Mouse (Mus musculus): ENCODE results near the gene Gm37240.

Gm37240 gene

DNA sequence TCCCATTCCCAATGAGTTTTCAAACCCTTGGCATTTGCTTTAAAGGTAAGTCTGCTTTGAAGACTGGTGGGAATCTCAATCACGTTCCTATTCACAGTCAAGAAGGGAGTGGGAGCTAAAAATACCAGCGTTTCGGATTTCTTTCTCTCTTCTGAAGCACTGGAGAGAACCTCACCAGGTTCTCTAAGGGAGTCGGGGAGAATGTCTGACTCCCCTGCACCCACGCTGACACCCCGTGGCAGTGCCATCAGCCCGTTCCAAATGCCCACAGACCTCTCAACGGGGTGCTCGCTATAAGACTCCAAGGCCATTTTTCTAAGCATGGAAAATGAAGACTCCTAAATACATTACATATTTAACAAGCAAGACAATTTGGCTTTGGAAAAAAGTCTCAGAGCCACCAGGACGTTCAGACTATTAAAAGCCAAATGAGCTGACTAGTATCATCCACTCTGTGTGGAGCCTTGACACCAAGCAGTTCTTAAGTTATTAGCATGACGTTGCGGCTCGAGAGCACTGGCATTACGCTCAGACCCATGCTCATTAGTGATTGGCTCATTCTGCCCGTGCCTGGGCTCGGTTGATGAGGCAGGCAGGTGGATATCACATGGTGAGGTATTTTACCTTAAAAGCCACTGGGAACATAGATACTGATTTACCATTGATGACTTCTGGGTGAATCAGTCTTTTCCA, 508.5 kb downstream of the Gm37240 start:
- DNase-seq, result no peak

DNA sequence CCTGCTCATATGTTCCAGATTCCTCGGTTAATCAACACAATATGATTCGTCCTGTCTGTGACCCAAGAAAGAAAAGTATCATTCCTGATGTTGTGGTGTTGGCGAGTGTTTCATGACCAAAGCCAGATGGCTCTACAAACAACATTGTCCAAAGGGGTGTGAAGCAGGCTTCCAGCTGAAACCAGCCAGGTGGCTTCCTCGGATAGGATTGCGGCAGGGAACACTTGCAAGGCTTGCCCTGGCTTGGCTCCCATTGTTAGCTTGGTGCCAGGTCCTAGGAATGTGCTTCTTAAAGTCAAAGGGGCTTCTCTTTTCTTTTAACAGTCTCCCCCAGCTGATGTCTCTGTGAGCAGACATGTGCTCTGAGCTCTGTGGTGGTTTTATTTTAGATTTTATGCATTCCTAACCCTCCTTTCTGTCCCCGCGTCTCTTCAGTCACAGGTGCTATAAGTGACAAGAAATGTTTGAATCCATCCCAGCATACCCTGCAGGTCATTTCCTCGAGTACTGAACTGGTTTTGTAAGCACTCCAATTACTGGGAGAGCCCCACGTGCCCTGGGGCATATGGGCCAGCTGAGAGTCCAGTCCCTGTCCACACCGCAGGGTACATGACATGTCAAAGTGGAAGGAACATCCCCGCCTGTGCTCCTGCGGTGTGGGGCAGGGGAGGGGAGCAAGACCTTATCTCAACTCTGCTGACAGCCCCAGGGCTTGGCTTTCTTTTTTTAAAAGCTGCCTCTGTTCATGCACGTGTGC, 509.2 kb downstream of the Gm37240 start:
- DNase-seq, result peak; percentile 20 to 44

GRCm38 (mm10) chr3:85377505-85377904, 509.8 kb downstream of the Gm37240 start:
- no peak for DNase-seq

GRCm38 (mm10) chr3:85376541-85376940, 510.8 kb downstream of the Gm37240 start:
- DNase-seq, result no peak

DNA sequence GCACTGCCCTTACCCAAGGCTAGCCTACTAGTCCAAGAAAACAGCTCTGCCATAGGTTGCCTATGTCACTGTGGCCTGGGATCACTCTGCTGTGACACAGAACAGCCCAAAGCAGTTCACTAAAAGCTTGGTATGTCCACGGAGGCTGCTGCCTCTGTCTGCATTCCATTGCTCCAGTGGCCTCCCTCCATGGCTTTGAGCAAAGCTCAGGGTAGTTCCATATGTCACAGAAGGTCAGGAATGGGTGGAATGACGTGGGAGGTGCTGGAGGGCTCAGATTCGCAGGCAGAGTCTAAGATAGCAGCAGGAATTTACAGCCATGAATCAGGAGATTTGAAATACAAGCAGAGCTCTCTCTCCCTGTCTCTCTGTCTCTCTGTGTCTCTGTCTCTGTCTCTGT, 514.3 kb downstream of the Gm37240 start:
- DNase-seq, result no peak

DNA sequence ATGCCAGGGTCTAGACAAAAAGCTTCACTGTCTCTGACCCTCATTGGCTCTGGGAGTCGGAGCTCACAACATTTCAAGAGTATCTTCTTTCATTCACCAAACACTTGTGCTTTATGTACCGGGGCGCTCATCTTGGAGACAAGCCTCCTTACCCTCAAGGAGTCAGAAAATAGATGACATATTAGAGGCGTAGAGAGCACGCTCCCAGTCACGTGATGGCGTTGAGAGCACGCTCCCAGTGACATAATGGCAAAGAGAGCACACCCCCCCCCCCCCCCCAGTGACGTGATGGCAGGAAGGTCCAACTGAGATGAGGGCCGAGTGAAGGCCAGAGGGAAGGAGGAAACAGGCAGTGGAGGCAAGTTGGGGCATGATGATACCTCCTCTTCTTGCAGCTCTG, 517.5 kb downstream of the Gm37240 start:
- no peak for DNase-seq

DNA sequence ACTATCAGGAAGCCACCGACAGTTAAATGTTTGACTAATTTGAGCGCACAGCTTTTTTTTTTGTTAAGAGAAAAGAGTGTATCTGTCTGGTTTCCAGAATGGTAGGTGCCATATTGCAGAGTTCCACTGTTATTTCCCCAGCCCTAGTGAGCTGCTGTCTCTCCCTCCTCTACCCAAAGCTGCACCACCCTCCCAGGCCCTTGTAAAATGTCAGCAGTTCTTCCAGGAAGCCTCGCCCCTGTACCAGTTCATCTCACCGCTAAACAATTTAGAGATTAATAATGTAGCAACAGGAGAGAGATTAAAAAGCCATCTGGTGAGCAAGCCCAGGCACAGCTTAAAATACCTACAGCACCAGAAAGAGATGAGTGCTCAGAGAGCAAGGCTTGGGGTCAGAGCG, 518.2 kb downstream of the Gm37240 start:
- DNase-seq, result no peak

DNA sequence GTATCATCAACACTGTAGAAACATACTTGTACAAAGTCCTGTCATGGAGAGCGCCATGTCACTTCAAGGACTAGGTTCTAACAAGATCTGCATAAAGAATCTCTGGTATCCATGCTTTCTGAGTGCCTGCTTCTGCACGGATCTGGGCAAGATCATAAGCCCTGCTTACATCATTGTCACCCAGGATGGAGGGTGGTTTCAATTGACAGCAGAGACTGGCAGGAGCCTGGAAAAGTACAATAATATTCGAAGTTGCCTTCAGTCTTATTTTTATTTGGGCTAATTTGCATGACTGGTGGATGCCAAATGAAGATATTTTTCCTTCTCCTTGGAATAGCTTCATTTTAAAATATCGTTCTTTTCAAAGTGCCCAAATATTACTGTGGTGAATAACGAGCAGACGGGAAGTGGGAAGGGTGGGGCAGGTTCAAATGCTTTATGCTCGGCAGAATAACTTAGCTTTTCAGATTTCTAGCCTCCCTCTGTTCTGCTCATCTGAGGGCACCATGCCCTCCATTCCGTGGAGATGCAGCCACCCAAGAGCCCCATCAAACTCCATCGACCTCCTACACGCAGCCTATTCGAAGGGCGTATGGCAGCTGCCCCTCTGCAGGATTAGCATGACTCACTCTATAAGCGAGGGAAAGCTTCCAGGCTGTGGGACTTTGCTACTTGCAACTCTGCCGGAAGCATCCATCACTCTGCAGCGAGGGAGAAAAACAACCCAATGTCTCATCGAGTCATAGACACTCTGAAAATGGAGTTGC, 518.8 kb downstream of the Gm37240 start:
- no peak for DNase-seq

- DNase-seq, result no peak
Measured at GRCm38 (mm10) chr3:85364591-85365343, 522.6 kb downstream of the Gm37240 start.

GRCm38 (mm10) chr3:85362883-85363282, 524.4 kb downstream of the Gm37240 start:
- DNase-seq, result no peak

GRCm38 (mm10) chr3:85356373-85356772, 530.9 kb downstream of the Gm37240 start:
- DNase-seq, result no peak

GRCm38 (mm10) chr3:85348021-85348420, 539.3 kb downstream of the Gm37240 start:
- DNase-seq, result no peak

DNA sequence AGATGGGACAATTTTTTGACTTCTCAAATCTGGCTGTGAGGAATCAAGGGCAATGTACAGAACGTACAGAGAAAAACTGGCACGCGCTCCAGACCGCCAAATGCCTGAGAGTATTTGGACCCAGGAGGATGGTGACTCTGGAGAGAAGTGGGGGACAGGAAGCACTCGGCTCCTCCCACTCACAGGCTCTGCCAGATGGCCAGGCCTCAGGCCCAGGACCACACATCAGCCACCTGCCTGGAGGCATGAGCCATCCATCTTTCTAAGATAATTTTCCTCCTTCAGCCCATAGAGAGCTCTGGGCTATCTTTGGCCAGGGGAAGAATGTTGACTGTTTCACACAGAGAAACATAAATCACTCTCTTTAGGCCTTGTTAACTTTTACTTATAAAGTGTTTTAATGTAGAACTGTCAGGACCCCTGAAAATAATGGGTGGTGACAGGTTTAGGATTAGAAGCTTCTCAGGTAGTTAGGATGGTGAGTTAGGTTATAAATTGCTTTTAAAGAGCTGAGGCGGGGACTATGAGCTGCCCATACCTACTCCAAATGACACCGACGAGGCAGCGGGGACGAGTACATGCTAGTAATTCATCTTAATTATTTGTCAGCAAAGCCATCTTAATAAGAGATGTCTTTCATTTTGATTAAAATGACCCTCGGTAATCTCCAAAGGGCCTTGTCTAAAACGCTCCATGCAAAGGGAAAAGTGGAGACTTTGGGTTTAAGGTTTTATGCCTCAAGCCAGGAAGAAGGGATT, 546.0 kb downstream of the Gm37240 start:
- no peak for DNase-seq

DNA sequence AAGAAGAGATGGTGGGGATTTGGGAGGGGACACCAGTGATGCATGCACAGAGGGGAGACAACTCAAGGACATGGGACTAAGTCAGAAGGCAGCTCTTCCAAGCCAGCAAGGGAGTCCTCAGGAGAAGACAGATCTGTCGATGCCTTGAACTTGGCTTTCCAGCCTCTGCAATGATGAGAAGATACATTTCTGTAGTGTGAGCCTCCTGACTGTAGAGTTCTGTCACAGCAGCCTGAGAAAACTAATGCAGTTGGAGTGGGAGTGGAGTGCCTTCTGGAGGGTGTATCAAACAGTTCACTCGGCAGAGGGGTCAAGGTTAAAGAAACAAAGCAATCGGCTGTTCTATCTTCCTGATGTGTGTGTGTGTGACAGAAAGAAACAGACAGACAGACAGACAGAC, 546.8 kb downstream of the Gm37240 start:
- DNase-seq, result no peak

DNA sequence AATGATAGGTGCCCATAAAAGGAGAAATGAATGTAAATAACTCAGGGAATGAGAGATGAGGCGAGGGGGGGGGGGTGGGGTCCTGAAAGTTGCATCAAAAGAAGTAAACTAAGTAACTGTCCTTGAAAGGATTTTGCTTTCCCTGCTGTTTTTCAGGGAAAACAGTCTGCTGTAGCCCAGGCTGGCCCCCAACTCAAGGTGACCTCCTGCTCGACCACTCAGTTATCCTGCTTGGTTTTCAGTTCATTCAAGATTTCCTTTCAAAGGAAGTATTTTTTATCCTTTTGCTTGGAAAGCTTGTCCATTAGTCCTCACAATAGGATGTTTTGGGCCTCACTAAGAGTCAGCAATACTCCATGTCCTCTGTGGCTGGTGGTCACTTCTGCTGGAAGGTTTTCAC, 547.4 kb downstream of the Gm37240 start:
- DNase-seq, result no peak

GRCm38 (mm10) chr3:85339269-85339820, 548.0 kb downstream of the Gm37240 start:
- DNase-seq, result no peak

GRCm38 (mm10) chr3:85338755-85339095, 548.6 kb downstream of the Gm37240 start:
- no peak for DNase-seq

- peak; percentile 15 to 62 for DNase-seq
Measured at GRCm38 (mm10) chr3:85337881-85338754, 549.2 kb downstream of the Gm37240 start.

DNA sequence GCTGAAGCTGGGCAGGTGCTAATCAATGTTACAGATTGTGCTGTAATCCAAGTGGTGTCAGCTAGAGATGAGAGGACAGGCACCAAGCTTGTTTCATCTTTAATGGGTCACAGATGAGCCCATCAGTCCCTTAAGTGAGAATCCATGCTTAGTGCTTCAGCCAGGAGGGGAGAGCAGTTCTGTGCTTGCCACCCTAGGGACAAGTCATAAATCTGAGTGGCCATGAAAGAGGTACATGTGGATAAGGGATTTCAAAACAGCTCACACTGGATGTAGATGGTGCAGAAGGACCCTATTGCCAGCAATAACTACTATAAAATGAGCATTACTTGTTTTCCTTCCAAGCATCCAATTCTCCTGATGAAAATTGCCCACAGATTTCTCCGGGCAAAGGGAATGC, 551.8 kb downstream of the Gm37240 start:
- DNase-seq, result no peak

DNA sequence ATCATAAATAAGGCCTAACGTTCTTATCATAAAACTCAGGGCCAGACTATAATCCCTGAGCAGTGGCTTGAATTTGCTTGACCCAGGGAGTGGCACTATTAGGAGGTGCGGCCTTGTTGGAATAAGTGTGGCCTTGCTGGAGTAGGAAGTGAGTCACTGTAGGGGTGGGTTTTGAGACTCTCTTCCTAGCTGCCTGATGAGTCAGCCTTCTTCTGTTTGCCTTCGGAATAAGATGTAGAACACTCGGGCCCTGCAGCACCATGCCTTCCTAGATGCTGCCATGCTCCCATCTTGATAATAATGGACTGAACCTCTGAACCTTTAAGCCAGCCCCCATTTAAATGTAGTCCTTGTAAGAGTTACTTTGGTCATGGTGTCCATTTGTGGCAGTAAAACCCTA, 555.0 kb downstream of the Gm37240 start:
- no peak for DNase-seq

DNA sequence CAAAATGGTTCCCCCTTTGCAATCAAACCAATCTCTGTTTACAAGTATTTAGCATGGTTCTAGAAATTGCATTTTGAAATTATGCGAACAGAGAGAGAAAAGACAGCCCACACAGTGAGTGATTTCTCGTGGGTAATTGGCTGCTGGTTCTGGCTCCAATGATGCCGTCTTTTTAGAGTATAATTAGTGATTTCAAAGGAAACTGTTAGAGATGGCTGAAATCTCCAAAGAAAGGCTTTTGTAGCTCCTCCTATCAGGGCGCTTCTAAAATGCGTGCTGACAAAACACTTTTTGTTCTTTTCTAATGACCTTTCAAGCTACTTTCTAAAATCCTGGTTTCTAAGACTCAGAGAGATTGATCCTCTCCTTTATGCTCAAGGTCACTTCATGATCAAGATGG, 569.1 kb downstream of the Gm37240 start:
- DNase-seq, result no peak
